Mouse (Mus musculus) natural killer cell, adult 2 months (primary cell): Measurements from ENCODE around the gene 1700008O03Rik.

ENCODE experiments used
- DNase-seq, 2 experiments: peaks; one replicate each; pipeline ENCODE4 v3.0.0; 2022; ENCODE audit warnings: low spot score in 2 of 2

1700008O03Rik gene

GRCm38 (mm10) chr7:44349043-44349442, 36.6 kb downstream of the 1700008O03Rik start:
- no peak for DNase-seq

DNA sequence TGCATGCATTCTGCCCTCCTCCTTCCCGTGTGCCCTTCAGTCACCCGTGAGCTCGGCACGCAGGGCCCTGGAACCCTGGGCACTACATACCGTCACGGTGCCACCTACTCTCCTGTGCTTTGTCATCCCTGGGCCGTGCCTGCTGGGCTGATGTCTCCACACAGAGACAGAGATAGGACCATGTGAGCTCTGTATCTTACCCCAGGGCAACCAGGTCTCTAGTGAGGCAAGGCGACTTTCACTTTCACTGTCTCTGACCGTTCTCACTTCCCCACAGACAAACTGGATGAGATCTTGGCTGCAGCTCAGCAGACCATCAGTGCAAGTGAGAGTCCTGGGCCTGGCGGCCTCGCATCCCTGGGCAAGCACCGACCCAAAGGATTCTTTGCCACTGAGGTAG, 41.0 kb downstream of the 1700008O03Rik start:
- DNase-seq: peak in 1 of 2 experiments; percentile 63

DNA sequence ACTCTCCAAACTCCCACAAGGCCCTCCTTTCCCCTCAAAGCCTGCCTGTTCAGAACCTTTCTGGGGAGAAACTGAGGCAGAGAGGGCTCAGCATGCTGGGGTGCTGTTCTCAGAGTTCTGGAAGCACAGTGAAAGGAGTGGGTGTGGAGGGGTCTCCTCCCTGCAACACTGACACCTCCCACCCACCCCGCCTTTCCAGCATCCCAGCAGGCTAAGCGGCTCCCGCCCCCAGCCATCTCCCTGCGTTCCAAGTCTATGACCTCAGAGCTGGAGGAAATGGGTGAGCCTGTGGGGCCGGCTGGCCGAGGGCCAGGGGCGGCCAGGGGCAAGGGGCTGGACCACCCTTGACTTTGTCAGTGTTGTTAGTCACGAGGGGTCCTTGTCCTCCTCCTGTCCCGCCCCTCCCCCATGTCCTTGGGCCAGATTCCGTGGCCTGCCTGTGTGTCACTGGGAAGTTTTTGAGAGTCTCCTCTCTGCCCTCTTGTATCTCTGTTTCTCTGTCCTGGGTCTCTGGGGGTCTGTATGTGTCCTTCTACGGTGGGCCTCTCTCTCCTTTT, 42.1 kb downstream of the 1700008O03Rik start:
- no peak for DNase-seq

GRCm38 (mm10) chr7:44341714-44342113, 43.9 kb downstream of the 1700008O03Rik start:
- no peak for DNase-seq

- no peak for DNase-seq
These were observed 44.5 kb downstream of the 1700008O03Rik start for GRCm38 (mm10) chr7:44341119-44341518.

GRCm38 (mm10) chr7:44340226-44340625, 45.4 kb downstream of the 1700008O03Rik start:
- DNase-seq: no peak

DNA sequence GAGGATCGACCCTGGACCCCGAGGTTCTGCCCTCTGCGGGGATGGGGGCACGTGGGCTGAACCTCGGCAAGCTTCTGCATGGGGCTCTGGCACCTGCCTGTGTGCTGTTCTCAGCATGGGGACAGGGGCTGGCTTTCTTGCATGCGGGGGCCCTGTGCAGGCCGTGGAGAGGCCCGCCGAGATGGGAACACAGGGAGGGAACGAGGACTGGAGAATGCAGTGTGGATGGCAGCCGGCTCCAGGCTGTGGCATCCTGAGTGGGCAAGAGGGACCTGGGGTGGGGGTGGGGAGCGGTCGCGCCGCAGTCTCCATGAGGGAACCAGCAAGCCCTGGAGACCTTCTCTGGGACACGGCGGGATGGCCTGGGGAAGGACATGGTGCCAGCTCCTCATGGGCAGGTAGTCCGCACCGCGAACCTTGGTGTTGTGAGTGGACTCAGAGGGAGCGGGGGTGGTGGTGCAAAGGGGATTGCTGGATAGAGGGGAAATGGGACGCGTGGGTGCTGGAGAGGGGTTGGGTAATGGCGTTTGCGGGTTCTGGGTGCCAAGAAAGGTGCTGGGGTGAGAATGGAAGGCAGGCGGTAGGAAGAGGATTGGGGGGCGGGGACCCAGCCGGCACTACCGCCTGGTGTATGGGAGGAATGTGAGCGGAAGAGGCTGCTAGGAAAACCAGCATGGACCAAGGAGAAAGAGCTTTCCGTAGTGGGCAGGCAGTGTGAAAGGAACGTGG, 48.3 kb downstream of the 1700008O03Rik start:
- no peak for DNase-seq

DNA sequence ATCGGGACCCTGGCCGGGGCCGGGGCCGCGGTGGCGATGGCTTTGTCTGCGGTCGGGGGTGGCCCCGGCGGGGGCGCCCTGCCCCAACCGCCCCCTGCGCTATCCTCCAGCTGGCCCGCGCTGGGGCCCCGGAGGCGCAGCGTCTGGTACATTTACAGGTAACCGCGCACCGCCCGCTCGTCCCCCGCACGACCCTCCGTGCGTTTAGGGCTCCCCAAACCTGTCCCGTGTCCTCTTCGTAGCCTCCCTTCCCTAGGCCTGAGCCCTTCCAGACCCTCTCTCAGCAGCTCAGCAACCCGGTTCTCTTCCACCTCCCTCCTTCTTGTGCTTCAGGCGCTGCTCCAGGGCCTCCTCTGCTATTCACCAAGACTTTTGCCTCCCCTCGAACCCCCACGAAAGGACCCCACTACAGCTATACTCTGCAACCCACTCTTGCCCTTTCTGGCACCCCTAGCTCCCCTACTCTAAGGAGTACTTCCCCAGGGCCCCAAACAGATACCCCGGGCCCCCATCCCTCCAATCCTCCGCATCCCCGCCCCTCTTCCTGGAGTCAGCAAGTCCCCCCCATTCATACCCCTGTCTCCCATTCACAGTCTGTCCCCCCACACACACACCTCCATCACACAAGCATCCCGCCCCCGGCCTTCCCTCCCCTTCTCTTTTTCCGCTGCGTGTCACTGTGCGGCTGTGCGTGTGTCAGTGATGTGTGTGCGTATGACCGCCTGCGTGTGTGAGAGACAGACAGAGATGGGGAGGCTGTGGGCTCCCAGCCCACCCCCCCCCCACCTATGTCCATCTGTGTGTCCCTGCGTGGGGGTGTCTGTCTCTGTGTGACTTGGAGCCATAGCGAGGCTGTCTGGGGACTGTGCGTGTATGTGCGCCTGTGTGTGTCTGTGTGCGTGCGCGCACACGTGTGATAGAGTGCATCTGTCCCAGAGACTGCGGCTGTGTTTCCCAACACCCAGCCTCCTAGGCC, 49.3 kb downstream of the 1700008O03Rik start:
- DNase-seq: no peak

DNA sequence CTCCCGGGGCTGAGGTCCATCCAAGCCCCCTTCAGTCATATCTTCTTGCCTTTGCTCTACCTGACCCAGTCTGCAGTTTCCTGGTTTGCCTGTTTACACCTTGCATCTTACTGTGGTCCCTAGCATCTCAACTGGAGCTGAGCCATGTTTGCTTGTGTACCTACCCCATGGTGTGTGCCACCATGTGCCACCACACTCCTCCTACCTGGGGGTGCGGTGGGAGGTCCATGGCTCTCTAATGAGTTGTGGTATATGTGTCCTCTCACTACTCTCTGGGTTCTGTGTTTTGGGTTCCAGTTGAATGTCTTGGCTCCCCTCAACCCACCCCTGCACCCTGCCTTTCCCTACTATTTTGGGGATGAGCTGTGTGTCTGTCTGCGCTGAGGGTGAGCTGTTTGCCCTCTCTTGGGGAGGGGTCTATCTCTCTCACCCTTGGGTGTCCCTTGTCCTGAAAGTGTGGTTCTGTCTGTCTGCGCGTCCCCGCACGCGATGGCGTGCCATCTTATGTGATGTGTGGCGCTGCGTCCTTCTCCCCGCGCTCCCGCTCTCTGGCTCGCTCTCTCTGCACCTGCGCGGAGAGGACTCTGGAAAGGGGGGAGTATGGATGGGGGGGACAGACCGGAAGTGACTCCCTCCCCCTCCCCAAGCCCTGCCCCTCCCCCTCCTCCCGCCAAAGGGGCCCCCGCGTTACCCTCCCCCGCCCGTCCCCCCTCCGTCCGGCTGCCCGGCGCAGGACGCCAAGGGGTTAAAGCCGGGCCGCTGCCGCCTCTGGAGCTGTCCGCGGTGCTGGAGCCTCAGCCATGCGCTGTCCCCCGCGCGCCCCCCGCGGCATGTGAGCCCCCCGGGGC, 50.4 kb downstream of the 1700008O03Rik start:
- DNase-seq: no peak

DNA sequence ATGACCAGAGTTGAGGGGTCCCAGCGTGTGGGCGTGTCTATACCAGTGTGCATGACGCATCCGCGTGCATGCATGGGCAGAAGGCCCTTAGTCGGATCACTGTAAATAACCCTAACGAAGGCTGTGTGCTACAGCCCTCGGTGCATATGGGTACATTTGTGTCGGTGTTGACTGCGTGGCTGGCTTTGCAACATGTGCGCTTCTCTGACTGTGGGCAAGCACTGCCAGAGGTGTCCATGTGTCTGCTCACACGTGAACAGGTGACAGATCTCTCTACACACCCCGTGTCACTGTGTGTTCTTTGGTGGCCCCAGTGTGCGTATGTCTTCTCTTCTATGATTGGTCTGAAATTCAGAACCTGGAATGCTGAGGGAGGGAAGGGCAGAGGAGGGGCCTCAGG, 51.5 kb downstream of the 1700008O03Rik start:
- no peak for DNase-seq

DNA sequence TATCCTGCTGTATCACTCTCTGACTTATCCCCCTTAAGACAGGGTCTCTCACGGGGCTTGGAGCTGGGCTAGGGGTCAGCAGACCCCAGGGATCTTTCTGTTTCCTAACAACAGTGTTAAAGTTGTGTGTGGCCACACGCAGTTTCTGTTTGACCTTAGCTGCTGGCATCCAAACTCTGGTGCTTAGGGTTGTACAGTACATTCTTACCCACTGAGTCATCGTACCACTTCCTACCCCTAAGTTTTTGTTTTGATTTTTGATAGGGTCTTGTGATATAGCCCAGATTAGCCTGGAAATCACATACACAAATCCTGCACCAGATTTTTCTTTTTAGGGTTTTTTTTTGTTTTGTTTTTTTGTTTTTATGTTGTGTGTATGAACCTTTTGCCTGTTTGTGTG, 53.3 kb downstream of the 1700008O03Rik start:
- no peak for DNase-seq

DNA sequence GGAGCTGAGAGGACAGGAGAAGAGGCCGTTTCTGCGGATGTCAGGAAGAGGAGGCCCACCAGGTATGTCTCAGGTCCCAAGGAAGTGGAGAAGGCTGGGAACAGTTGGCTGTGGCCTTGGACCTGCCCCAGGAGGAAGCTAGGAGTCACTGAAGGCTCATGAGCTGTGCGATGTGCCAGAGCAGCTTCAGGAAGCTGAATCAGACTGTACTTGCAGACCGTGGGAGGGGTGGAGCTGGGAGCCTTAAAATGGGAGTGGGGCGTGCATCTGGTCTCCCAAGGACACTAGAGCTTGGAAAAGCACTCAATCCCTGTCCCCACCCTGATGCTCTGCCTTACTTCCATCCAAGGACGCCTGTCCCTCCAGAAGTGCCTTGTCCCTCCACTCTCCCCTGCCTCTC, 59.0 kb downstream of the 1700008O03Rik start:
- no peak for DNase-seq

- no peak for DNase-seq
These were observed 63.3 kb downstream of the 1700008O03Rik start for GRCm38 (mm10) chr7:44322290-44322689.

- no peak for DNase-seq
These were observed 64.7 kb downstream of the 1700008O03Rik start for GRCm38 (mm10) chr7:44320886-44321285.

DNA sequence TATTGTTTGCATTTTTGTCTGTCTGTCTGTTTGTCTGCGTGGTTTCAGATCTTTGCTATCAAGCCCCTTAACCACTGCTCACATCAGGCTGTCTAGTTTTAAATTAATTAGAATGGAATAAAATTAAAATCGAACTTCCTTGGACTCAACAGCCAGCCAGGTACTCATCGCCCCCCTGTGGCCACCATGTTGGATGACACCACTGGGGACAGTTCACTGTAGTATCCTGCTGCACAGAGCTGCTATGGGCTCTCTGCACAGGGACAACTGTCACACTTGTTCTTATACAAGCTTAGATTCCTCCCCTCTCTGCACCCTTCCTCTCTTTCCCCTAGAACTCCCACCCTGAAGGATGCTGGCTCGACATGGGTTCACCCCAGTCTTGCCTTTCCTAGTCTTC, 67.7 kb downstream of the 1700008O03Rik start:
- DNase-seq: peak in 1 of 2 experiments; percentile 33

- no peak for DNase-seq
These were observed 73.1 kb downstream of the 1700008O03Rik start for GRCm38 (mm10) chr7:44312484-44312883.

DNA sequence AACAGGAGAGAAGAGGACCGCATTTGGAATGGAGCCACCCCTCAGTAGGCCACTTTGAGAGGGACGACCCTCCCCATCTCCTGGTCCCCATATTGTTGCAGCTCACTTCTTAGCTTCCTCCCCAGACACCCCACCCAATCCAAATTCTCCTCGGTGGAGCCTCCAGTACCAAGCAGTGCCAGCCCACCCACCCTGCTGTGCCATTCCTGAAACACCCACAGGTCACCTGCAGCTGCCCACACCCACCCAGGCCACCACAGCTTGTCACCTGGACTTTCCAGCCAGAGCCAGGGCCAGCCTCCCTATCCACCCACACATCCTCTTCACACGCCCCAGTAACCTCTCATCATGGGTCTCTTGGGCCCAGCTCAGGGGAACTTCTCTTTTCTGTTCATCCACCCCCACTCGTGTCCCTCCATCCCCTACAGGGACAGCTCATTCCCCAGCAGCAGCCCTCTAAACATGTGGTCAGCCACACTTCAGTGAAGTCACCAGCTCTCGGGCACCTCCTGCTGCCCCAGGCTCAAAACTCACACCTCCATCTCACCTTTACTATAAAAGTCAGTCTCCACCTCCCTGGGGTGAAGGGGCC, 73.8 kb downstream of the 1700008O03Rik start:
- DNase-seq: peak; percentile 38 to 84

DNA sequence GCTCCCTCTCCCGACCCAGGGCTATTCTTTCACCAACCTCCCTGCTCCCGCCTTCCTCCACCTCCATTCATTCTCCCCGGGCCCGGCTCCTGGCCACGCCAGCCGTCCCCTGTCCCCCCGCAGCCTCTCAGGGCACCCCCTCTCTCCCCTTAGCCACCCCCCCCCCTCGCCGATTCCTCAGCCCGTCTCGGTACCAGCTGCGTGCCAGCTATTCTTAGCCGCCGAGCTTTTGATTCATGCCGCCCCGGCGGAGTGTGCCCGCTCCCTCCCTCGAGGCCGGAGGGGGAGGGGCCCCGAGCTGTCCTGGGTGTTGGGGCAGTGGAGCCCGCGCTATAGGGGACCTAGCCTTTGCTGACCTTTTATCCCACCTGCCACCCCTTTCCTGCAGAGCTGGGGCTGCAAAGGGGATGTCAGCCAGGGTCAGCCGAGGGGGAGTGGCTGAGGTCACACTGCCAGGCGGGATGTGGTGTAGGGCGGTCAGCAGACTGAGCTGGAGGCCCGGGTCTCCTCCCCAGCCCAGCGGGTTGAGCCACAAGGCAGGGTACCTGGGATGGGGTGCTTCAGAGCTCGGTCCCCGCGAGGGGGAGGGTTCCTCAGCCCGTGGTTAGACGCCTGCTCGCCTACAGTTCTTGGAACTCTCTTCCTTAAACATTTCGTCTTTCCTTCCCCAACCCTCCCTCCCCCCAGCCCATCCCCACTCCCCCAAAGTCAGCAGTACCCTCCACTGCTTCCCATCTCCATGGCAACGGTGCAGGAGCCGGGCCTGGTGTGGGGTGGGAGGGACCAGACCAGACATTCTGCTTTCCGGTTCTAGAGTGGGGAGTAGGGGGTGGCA, 74.5 kb downstream of the 1700008O03Rik start:
- peak; percentile 35 to 41 for DNase-seq

DNA sequence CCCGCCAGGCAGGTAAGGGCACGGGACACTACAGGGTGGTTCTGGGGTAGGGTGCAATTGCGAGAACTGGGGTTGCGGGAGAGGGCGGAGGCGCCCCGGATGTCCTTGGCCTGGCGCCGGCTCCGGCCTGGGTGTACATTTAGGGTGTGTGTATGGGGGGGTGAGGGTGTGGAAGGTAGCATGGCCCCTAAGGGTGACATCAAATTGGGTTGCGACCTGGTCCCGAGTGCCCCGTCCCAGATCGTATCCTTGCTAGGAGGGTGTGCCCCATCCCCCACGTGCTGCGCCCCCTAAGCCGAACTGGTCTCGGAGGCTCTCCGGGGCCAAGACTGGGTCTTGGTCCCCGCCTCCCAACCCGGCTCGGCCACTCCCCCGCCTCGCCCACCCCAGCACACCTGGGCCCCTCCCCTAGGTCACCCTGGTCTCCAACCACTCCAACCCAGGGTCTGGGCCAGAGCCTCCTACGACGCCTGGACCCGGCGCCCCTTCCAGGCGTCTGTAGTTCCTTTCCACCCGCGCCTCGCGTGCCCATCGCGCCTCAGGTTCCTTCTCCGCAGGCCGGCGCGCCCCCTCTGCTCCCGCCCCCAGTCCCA, 75.2 kb downstream of the 1700008O03Rik start:
- DNase-seq: peak; percentile 15 to 18
